Mouse (Mus musculus) gonadal fat pad, adult 2 months (tissue): ENCODE measurements around the gene Lrig1. TPM values are rescaled to one million over a fixed set of nuclear protein-coding genes. Genes with fewer than 3 reads are reported as not detected.

Source experiments
- DNase-seq: peaks from one replicate; pipeline ENCODE4 v3.0.0-alpha.2; 2012; ENCODE audit warnings: low read depth
- polyA plus RNA-seq: library from polyadenylated mRNA; depleted of rRNA; stranded (reverse); fragments of >200 nt; gene quantifications from 2 replicates; pipeline ENCODE4 v1.2.3, GENCODE M21; 2012

Gene Lrig1
- polyA plus RNA-seq, 1 experiment: 35.3 TPM

DNA sequence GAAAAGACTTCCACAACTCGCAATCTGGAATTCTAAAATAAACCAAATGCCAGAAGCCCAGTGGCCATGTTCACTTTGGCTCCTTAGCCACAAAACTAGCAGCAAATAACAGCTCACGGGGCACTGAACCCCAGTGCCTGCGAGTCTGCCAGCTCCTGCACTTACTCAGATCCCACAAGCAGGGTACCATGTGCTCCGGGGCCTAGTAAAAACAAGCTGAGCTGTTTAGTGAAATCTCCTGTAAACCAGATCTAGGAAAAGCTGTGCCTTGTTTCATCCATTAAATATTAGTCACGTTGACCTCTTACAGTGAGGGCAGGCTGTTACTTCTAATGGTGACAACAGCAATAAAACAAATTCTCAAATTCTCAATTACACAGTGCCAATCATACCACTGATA, 81.3 kb downstream of the Lrig1 start:
- DNase-seq: no peak

DNA sequence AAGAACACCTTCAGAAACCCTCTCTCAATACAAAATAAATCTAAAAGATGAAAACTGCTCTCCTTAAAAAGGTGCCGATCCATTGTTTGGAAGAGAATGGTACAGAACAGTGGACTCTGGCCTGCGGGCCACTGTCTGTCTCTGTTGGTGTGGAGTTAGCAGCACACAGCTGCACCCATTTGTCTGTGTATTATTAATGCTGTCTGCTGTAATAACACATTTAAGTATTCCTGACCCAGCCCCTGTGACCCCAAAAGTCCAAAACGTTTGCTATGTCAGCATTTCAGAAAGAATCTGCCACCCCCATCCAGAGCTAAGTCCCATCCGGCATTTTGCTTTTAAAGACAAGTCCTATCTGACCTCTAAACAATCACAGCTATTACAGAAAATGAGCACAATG, 84.0 kb downstream of the Lrig1 start:
- DNase-seq: no peak

DNA sequence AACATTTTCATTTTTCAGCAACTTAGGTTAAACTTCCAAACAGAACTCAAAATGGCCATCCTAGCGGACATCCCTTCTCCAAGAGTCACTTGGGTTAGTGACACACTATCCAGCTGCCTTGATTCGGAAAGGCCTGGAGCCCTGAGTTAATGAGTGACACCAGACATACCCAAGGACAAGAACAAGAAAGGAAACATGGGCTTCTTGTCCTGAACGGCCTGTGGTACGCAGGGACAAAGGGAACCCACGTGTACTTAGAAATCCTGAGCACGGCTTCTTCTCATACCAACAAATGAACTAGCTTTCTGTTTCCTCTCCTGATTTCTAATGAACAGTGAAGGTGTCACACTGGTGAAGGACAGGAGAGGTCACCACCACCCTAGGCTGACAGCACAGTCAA, 85.6 kb downstream of the Lrig1 start:
- DNase-seq: no peak

DNA sequence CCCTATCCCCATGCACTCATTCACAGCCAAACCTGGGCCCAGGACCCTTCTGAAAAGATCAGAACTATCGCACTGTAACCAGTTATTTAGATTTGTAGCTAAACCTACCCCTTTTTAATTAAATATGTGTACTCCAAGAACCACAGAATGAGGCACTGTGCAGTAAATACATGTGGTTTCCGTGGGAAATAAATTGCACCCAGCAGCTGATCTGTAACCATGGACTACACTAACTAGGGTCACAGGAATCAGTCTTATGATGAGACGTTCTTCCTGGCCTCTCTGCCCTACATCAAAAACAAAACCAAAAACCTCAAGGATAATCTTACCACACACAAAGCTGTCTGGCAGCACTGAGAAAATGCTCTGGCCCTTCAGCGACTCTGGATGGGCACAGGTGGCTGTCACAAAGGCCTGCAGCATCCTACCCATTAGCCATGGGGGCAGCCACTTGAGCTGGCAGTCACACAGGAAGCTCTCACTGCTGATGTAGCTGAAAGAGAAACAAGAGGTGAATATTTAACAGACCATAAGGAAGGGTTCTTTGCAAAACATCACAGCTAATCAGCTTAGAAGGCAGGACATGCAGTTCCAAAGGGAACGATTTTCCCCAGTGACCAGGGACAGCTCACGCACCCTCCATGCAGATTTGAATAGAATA, 86.6 kb downstream of the Lrig1 start:
- DNase-seq: no peak

DNA sequence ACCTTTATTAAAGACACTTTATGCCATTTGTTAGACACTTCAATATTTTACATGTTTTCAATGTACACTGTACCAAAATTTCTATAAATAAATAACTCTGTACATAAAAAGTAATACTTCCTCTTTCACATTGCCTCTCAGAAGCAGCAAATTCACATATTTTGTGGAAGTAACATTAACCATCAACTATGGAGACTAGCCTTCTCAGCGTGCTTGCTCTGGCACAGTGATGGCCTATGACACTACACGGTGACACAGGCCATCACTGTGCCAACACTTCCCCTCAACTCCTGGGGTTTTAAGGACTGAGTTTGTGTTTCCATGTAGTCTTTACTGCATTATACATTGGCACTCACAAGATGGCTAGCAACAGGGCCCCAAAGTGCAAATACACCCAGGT, 95.4 kb downstream of the Lrig1 start:
- no peak for DNase-seq

DNA sequence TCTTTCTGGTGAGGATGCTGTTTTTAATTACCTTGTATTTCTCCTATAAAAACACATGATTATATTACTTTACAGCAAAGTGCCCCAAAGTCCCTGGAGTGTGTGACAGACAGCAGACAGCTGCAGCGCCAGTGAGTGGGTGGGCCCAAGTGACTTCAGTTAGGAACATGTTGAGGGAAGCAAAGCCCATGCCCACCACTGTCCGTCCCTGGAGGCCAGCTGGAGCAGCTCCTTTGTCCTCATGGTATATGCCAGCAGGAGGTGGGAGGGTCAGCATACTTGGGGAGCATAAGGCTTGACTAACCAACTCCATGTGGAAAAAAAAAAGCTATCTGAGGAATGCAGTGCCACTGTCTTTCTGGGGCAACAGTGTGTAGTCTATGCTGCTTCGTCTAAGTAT, 95.9 kb downstream of the Lrig1 start:
- DNase-seq: no peak

DNA sequence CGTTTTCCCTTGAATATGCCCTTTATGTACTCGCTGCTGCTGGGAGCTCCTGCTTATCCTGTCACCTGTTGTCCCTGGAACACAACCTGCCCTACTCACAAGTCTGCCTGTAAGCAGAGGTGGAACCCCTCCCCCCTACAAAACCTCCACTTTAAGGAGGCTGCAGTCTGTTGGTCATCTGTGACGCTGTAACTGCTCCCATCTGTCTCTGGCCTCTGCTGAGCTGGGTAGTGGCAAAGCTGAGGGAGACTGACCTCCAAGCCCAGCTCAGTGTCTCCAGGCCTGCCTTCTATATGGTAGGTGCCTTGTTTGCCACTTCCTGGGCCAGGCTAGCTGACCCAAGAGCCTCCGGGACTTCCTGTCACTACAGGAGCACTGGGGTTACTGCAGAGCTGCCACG, 98.1 kb downstream of the Lrig1 start:
- no peak for DNase-seq

DNA sequence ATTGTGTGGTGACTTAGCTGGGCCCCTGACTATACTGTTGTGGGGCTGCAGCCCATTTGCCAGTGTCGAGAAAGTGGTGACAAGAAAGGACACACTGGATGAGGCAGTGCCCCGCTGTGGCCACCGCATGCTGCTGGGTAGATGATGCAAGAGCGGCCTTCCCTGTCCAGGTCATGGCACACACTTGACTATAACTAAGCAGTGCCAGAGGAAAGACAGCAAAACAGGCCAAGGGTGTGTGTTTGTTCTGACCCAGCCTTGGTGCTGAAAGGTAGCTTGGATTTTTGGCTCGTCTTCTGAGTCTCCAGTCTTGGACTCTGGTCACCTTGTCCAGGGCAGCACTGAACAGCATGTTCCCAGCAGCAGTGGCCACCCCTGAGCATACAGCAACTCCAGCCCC, 98.9 kb downstream of the Lrig1 start:
- no peak for DNase-seq

DNA sequence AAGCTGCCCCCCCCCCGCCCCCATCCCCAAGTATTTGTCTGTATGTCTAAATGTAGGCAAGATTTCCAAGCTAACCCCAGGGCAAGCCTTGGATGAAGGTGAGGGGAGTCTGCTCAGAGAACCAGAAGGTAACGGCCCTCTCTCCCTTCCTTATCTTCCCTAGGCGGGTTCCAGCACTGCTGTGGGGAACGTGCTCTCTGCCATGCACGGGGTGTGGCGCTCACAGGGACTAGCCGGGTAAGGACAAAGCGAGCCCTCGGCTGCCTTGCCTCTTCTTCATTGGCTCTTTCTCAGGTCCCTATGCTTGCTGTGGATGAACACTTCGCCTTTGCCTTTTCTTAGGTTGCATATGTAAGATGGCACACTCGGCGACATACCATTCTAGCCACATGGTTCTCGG, 100.9 kb downstream of the Lrig1 start:
- DNase-seq: no peak

DNA sequence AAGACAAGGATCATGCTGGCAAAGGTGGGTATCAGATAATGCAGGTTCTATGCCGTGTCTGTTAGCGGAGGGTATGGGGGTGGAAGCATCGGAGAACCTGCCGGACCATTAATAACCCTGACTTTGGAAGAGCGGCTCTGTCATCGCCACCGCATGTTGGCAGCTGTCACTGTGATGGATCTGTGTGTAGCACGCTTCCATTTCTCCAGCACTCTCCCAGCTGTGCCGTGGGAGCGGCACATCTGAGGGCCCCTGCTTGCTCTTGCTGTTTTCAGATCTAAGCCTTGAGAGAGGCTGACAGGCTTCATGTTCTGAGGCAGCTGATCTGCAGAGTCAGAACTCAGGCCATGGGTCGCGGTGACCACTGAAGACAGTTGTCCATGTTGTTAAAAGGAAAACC, 101.5 kb downstream of the Lrig1 start:
- DNase-seq: no peak

DNA sequence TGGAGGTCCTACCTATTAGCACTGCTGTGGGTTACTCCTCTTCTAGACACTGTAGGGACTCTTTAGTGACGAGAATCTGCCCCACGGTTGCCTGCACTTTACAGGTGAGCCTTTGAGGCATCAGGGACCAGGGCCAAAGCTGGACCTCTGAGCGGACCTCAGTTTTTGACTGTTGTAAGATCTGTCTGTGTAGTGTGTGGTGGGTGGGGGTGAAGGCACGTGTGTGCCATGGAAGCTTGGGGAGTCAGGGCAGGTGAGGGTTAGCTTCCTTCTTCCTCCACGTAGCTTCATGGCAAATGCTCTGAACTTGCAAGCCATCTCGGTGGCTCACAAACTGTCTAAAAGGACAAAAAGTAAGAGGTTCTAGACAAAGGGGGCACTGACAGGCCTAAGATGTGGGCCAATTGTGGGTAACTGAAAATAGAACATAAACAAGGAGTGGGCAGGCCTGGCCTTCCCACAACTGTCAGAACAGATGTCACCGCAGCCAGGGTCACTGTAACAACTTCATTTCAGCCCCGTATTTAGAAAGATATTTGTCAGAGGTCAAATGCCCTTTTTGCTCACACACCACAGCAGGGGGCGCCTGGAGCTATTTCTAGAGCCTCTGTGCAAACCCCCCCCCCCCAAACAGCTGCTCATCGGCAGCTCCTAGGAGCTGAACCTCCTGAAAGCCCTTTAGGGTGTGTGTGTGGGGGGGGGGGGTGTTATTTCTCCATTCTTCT, 103.0 kb downstream of the Lrig1 start:
- DNase-seq: no peak

DNA sequence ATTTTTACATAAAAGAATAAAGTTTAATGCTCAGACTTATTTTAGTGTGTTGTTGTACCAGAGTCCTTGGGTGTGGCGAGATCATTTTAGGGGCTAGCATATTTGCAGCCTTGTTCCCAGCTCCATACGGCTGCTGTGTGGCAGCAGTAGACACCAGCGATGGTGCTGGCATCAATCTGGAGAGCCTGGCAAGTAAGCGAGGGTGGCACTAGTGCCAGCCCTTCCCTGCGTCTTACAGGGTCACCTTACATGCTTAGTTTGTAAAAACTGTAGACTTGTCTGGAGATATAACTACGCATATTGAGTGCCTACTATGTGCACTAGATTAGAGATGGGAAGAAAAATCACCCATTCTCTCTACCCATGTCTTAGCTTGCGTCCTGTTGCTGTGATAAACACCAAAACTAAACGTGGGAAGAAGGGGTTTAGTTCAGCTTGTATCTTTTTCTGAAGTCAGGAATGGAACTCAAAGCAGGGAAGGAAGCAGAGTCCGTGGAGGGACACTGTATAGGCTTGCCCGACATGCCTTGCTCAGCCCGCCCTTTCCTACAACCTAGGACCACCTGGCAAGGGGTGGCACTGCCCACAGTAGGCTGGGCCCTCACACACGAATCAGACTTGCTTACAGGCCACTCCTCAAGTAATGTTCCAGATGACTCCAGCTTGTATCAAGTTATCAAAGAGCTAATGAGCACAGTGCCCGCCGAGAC, 103.8 kb downstream of the Lrig1 start:
- DNase-seq: no peak

DNA sequence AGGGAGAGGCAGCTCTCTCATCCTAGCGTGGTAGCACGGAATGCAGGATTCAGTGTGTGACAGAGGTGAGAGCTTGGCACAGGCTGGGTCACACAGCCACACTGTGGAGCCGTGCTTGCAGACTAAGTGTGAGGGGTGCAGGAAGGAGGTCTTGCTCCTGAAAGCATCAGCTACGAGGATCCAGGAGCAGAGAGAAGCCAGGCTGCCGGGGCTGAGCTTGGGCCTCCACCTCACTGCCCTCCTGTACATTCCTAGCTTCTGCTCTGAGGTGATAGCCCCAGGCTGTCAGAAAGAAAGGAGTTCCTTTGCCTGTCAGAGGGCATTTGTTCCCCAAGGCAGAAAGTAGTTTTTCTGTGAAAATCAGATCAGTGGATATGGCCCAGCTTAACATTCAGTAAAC, 104.8 kb downstream of the Lrig1 start:
- no peak for DNase-seq

DNA sequence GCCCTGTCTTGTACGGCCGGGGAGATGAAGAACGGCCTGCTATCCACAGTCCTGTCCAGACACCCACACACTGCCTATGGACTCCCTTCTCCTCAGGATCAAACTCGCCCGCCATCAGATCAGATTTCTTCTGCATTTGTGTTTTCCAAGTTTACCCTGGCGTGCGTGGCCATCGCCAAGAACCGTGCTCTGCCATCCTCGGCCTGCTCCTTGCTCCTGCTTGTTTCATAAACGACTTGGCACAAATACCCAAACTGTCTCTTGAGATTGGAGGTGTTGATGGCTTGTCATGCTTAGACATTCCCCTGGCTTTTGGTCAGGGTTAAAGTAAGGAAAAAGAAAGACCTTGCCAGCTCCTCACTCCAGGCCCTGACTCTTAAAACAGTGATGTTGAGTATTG, 105.2 kb downstream of the Lrig1 start:
- DNase-seq: peak; percentile 93

DNA sequence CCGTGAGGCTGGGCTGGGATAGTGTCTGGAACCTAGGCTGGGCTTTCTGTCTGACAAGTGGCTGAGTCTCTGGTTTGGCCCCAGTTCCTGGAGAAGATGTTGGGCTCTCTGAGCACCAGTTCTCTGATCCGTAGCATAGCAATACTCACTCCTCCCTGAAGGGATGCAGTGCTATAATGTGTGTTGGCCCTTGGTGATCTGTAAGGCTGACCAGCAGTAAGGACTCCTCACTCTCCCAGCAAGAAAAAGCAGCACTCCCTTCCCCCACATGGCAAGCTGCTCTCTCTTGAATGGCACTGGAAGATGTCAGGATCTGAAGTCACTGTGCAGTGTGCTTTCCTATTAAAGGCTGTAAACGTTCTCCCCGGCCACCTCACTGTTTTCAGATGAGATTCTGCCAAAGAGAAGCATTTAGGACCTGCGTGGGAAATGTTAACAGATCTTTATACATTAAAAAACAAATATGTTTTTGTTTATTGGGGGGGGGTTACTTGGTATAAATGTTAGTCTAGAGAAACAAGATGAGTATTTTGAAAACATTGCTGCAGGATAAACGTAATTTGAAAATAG, 105.8 kb downstream of the Lrig1 start:
- DNase-seq: no peak

DNA sequence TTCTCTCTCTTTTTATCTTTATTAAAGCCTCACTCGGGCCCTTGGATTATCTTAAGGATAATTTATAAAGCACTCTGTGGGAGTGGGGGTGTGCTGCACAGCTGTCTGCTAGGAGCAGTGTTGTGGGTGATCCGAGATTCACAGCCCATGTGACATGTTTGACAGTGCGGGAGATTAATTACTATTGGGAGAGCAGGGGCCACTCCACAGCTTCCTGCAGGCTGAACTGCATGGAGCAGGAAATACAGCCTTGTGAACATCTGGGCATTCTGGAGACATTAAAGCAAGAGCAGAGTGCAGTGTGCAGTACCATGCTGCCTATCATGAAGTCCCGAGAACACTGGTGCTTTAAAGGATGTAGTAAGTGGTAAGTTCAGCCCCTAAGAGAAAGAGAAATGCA, 107.2 kb downstream of the Lrig1 start:
- DNase-seq: no peak

DNA sequence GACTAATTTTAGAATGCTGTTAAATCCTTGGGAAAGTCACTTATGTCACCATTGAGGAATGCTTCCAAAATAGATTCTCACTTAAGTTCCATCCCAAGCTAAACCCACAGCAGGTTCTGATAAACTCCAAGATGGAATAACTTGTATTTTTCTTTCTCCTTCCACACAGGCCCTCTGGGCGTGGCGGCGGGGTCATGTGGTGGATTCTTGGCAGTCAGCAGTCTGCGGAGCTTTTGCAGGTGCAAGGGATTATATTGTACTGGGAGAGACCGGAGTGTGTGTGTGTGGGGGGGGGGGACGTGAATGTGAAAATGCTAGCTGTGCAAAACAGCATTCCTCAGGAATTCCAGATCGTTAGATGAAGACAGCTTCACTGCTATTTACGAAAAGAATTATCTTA, 107.7 kb downstream of the Lrig1 start:
- DNase-seq: no peak

DNA sequence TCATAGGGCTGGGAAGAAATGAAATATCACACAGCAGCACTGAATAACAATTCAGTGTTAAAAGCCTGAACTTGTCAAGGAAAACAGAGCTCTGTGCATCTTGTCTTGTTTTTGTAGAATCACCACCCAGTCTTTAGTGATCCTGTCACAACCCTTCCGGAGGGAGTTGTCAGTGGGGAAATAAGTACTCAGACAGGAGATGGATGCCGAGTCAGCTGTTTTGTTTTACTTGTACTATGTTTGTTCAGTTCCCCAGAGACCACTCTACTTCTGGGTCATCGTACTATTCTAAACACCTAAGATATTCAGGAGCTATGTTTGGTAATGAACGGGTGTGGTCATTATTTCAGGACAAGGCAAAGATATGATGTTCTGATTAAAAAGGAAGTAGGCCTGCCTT, 111.6 kb downstream of the Lrig1 start:
- DNase-seq: no peak

DNA sequence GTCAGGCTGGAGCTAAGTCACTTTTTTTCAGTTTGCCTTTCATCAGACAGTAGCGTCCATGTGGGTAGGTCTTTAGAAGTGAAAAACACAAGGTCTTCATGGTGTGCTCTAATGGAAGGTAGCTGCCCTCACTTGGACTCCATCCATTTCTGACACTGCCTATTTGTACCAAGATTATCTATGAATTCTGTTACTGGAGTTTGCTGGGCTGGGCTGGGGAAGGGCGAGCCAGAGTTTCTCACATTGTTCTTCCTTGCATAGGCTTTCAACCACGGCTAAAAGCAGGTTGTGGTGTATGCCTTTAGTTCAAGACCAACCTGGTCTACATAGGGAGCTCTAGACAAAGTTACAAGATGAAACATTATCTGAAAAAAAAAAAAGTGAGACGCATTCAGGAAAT, 115.0 kb downstream of the Lrig1 start:
- DNase-seq: no peak

DNA sequence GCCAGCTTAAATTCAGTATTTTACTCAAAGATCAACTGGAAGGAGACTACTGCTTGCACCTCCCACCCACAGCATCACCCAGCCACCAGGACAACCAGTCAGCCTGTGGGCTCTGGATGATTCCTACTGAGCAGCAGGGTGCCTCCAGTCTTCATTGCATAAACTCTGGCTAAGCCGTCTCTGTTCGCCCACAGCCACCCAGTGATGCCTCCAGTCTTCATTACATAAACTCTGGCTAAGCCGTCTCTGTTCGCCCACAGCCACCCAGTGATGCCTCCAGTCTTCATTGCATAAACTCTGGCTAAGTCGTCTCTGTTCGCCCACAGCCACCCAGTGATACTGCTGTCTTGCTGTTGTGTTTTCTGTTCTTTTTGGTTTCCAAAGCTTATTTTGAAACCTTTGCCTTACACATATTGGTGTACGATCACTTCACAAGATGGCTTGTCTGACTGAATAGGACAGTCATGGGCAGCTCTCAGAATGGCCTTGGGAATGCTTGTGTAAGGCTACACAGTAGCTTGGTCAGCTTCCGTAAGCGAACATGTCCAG, 115.7 kb downstream of the Lrig1 start:
- DNase-seq: peak; percentile 91

DNA sequence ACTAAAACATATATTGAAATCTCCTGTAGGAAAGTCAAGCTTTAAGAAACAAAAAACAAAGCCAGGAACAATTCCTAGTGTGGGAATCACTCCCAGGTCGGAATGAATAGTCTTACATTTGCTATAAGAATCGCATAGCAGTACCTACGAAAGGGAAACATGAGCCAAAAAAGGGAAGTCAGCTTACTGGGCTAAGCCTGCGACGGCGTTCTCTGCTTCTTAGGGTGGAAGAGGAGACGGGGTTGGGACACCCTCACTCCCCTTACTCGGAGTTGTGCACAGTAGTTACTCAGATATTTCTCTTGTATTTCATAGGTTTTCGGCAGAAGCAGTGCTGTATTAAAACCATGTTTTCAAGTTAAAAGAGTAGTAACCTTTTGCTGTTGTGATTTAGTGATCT, 117.9 kb downstream of the Lrig1 start:
- no peak for DNase-seq

DNA sequence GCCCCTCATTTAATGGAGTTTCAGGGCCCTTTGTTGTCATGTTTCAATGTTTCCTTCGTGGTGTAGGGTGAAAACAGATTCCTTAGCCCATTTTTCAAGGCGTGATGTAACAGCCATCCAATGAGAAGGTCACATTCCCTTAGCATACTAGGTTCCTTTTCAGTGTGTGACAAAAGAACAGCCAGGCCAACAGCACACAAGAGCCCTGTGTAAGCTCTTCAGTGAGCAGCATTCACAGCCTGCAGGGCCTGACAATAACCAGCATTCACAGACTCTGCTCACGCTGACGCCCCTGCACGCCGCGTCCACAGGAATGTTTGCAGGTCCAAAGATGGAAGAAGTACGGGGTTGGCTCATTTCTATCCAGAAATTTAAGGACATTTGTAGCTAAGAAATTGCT, 122.0 kb downstream of the Lrig1 start:
- DNase-seq: no peak
